Mouse (Mus musculus): ENCODE measurements around the gene Slc37a1. TPM values are rescaled to one million over a fixed set of nuclear protein-coding genes. Genes with fewer than 3 reads are reported as not detected.

Gene Slc37a1
- polyA plus RNA-seq, 1 experiment from 2014 or later: 13.2 TPM

DNA sequence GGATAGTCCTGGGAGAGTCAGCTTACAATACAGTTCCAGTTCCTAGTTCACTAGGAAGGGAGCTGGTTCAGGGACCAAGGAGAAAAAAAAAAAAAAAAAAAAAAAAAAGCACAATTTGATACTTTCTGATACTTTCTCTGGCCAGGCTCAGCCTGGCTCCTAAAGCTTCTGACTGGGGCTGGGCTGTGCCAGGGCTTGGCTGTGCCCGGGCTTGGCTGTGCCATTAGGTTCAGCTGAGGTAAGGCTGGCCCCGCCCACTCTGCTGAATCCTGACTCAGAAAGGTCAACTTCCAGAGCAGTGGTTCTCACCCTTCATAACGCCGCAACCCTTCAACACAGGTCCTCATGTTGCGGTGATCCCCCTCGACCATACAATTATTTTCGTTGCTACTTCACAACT is 26.2 kb upstream of the Slc37a1 start:
- WGBS: 87% methylated on average over 7 of the region's 7 CpGs
- ATAC-seq (ENCODE audit: low FRiP score): no peak
- Histone ChIP-seq H3K27ac (no peak overlapping the region), H3K27me3 (no peaks in the 10 kb centered on the region), H3K4me1 (replicated peaks) (no peaks in the 10 kb centered on the region), H3K9me3 (no peaks in the 10 kb centered on the region), H3K4me3 (no peak overlapping the region), H3K9ac (no peak overlapping the region), H3K36me3 (no peaks in the 10 kb centered on the region), H3K4me2 (no peak overlapping the region)

DNA sequence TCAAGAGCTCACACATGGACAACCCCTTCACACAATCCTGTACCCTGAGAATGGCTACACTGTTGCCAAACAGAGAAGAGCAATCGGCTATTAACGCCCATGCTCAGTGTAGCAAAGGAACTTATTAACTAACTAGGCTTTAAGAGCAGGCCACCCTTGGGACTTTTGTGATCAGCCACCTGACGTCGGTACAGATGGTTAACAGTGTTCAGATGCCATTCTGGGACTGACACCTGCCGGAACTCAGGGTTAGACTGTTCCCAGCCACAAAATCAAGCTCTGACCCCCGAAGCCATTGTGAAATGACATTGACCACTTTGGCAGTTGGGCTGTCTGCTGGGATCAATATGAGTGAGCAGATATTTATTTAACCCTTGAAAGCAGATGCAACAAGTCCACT is 25.2 kb upstream of the Slc37a1 start:
- Histone ChIP-seq H3K4me1 (replicated peaks) (no peaks in the 10 kb centered on the region), H3K36me3 (no peaks in the 10 kb centered on the region), H3K9me3 (no peaks in the 10 kb centered on the region), H3K4me2 (no peak overlapping the region), H3K9ac (no peak overlapping the region), H3K27me3 (0 out of 2 replicates have a peak, but pooled peaks cover 4% of the 10 kb centered on the region), H3K4me3 (no peak overlapping the region), H3K27ac (no peak overlapping the region)
- WGBS: 80% methylated on average over 6 of the region's 6 CpGs
- no peak for ATAC-seq (ENCODE audit: low FRiP score)

DNA sequence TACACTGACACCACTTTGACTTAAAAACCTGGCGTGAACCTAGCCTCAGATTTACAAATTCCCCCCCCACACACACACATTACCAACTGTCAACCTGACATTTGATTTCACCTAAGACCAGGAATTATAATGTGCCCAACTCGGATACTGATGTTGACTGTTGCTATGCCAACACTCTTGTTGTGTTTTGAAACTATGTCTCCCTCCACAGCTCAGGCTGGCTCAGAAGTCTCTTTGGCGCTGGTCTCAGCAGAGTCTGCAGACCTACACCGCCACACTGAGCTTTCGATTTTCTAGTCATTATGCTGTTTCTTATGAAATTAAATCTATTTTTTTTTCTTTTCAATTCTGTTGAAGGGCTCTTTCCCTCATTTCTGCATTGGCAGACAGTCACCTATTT is 23.9 kb upstream of the Slc37a1 start:
- Histone ChIP-seq H3K4me3 (no peak overlapping the region), H3K9me3 (no peaks in the 10 kb centered on the region), H3K4me1 (replicated peaks) (no peaks in the 10 kb centered on the region), H3K4me2 (no peak overlapping the region), H3K27me3 (0 out of 2 replicates have a peak, but pooled peaks cover 4% of the 10 kb centered on the region), H3K36me3 (no peaks in the 10 kb centered on the region), H3K27ac (no peak overlapping the region), H3K9ac (no peak overlapping the region)
- no peak for ATAC-seq (ENCODE audit: low FRiP score)
- WGBS: 67% methylated on average over 5 of the region's 5 CpGs

DNA sequence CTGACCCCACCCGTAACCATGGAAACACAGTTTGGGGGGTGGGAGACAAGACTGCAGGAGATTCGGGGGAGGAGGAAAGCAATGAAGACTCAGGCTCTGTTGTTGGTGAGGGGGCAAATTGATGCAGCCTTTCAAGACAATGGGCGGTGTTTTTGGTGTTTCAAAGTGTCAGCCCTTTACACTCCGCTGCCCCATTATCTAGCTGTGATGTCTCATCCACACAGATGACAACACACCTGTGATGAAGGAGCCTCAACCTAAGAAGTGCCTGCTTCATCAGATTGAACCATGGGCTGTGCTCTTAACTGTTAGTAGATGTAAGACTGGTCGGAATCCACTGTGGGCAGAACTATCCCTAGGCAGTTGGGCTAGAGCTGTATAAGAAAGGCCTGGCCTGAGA is 22.8 kb upstream of the Slc37a1 start:
- no peaks in the 10 kb centered on the region for H3K36me3 ChIP-seq
- H3K27ac ChIP-seq: no peak overlapping the region
- H3K4me3 ChIP-seq: no peak overlapping the region
- ATAC-seq (ENCODE audit: low FRiP score): no peak
- H3K4me2 ChIP-seq: no peak overlapping the region
- H3K27me3 ChIP-seq: 0 out of 2 replicates have a peak, but pooled peaks cover 4% of the 10 kb centered on the region
- 84% methylated on average over 5 of the region's 5 CpGs for WGBS
- H3K9me3 ChIP-seq: no peaks in the 10 kb centered on the region
- no peak overlapping the region for H3K9ac ChIP-seq
- H3K4me1 ChIP-seq (replicated peaks): no peaks in the 10 kb centered on the region

DNA sequence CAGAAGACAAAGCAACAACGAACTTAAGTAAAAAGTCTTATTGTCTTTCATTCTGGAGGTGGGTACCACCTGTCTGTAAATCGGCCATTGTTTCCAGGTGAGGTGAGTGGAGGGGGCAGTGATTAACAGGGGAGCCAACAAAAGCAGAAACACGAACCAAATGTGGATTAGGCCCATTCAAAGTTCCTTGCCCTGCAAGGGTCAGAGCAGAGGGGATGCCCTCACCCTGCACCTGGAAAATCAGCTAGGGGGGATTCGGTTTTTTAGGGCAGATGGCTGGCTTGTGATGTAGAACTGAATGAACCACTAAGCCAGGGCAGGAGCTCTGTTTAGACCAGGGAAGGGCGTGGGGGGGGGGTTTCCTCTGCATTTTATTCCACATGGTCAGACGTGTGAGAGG is 22.2 kb upstream of the Slc37a1 start:
- no peak overlapping the region for H3K27ac ChIP-seq
- WGBS: 58% methylated on average over 6 of the region's 6 CpGs
- no peak overlapping the region for H3K4me3 ChIP-seq
- H3K4me1 ChIP-seq (replicated peaks): no peaks in the 10 kb centered on the region
- no peaks in the 10 kb centered on the region for H3K36me3 ChIP-seq
- H3K9ac ChIP-seq: no peak overlapping the region
- no peaks in the 10 kb centered on the region for H3K9me3 ChIP-seq
- H3K27me3 ChIP-seq: 0 out of 2 replicates have a peak, but pooled peaks cover 4% of the 10 kb centered on the region
- no peak overlapping the region for H3K4me2 ChIP-seq
- no peak for ATAC-seq (ENCODE audit: low FRiP score)

DNA sequence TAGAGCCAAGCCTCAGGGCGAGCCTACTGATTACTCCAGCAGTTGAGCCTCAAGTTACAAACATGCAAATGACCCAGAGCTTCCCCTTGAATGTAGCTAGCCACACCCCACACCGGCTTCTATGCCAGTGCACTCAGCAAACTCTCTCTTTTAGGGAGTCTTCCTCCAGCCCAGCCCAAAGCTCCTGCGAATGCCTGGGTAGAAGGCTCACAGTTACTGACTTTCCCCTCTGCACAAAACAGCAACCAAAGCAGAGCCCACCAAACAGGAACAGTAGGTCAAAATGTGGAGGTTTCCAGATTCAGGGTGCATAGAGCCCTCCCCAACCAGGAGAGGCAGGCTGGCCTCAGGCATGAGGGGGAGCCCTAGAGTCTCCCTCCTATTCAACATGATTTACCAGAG is 21.4 kb upstream of the Slc37a1 start:
- H3K9ac ChIP-seq: no peak overlapping the region
- H3K4me2 ChIP-seq: no peak overlapping the region
- no peak overlapping the region for H3K27ac ChIP-seq
- 21% methylated on average over 3 of the region's 3 CpGs for WGBS
- 0 out of 2 replicates have a peak, but pooled peaks cover 4% of the 10 kb centered on the region for H3K27me3 ChIP-seq
- ATAC-seq (ENCODE audit: low FRiP score): no peak
- no peaks in the 10 kb centered on the region for H3K4me1 ChIP-seq (replicated peaks)
- H3K36me3 ChIP-seq: no peaks in the 10 kb centered on the region
- H3K4me3 ChIP-seq: no peak overlapping the region
- no peaks in the 10 kb centered on the region for H3K9me3 ChIP-seq

DNA sequence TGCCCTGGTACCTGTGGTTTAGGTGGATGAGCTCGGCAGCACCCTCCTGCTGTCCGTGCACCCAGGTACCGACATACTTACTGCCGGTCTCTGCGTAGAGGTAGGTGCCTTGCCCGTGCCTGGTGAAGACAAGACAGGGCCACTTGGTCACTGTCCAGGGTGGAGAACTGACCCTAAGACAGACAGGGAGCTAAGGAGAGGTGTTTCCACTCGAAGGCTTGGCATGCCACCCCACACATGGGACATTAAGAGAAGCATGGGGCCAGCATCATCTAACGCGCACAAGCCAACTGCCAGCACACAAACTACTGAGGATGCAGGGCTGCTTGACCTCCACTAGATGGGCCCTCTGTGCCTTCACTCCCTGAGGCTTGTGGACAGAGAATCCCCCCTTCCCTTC is 20.8 kb upstream of the Slc37a1 start:
- H3K9ac ChIP-seq: no peak overlapping the region
- no peaks in the 10 kb centered on the region for H3K36me3 ChIP-seq
- no peak overlapping the region for H3K4me2 ChIP-seq
- H3K4me3 ChIP-seq: no peak overlapping the region
- H3K4me1 ChIP-seq (replicated peaks): no peaks in the 10 kb centered on the region
- H3K27ac ChIP-seq: no peak overlapping the region
- 91% methylated on average over 9 of the region's 9 CpGs for WGBS
- no peaks in the 10 kb centered on the region for H3K9me3 ChIP-seq
- 0 out of 2 replicates have a peak, but pooled peaks cover 4% of the 10 kb centered on the region for H3K27me3 ChIP-seq
- no peak for ATAC-seq (ENCODE audit: low FRiP score)

DNA sequence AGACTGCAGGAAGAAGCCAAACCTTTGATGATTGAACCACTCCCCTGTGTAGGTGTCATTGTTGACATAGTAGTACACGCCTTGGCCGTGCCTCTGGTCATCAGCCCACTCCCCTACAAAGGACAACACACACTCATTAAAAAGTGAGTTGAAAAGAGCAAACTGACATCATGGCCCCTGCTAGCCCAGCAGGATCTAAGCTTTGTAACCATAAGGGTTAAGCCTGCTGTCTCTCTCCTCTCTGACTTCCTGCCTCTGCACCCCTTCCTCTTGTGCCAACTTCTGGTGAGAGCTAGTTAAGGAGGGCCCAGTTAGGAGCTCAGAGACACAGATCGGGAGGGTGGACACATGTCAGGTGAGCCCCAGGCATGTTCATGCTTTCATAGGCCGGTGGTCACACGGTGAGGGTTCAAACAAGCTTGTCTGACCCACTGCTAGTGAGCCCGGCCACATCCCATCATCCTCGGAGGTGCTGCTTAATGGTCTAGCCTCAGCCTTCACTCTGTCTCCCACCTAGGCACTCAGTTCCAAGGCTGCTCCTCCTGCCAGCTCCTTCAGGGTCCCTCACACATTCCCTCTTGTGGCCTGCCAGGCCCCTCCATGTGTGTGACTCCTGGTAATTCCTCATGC is 20.2 kb upstream of the Slc37a1 start:
- Histone ChIP-seq H3K4me2 (no peak overlapping the region), H3K27me3 (0 out of 2 replicates have a peak, but pooled peaks cover 4% of the 10 kb centered on the region), H3K36me3 (no peaks in the 10 kb centered on the region), H3K27ac (no peak overlapping the region), H3K4me3 (no peak overlapping the region), H3K9me3 (no peaks in the 10 kb centered on the region), H3K9ac (no peak overlapping the region), H3K4me1 (replicated peaks) (no peaks in the 10 kb centered on the region)
- no peak for ATAC-seq (ENCODE audit: low FRiP score)
- WGBS: 88% methylated on average over 7 of the region's 7 CpGs

DNA sequence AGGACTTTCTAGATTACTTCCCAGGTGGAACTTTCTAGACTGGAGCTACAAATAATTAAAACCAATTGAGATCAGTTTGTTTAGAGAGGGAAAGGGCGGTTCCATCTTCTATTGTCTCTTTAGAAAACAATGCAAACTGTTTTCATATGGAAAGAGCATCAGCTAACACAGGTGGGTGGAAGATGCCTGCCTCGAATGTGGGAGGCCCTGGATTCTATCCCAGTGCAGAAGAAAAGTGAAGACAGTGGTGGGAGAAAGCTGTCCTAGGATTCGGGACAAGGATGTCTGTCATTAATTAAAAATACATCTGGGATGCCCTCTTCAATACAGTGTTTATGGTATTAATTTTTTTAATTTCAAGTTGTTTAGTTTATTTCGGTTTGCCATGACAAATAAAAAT is 19.5 kb upstream of the Slc37a1 start:
- no peak overlapping the region for H3K4me3 ChIP-seq
- no peak overlapping the region for H3K4me2 ChIP-seq
- no peaks in the 10 kb centered on the region for H3K9me3 ChIP-seq
- no peak for ATAC-seq (ENCODE audit: low FRiP score)
- 76% methylated on average over 4 of the region's 4 CpGs for whole genome bisulfite sequencing
- no peaks in the 10 kb centered on the region for H3K4me1 ChIP-seq (replicated peaks)
- H3K36me3 ChIP-seq: no peaks in the 10 kb centered on the region
- no peak overlapping the region for H3K9ac ChIP-seq
- H3K27me3 ChIP-seq: 0 out of 2 replicates have a peak, but pooled peaks cover 4% of the 10 kb centered on the region
- no peak overlapping the region for H3K27ac ChIP-seq

DNA sequence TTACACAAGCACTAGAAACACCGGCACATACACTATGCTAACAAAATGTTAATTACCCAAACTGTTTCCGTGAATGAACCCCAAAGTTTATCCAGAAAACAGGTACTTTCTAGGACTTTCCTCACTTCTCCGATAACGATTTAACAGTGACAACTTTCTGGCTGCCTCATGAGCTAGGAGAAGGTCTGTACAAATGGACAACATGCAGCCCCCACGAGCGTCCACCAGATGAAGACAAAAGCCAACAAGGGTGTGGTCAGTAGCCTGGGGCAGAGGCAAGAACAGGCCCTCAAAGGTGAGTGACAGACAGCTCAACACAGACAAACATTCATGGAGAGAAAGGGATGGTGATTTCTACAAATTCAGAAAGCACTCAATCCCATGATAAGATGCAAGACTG is 19.0 kb upstream of the Slc37a1 start:
- no peak for ATAC-seq (ENCODE audit: low FRiP score)
- H3K27ac ChIP-seq: no peak overlapping the region
- 0 out of 2 replicates have a peak, but pooled peaks cover 4% of the 10 kb centered on the region for H3K27me3 ChIP-seq
- no peaks in the 10 kb centered on the region for H3K36me3 ChIP-seq
- H3K4me2 ChIP-seq: no peak overlapping the region
- 90% methylated on average over 6 of the region's 6 CpGs for WGBS
- H3K9me3 ChIP-seq: no peaks in the 10 kb centered on the region
- no peak overlapping the region for H3K9ac ChIP-seq
- no peak overlapping the region for H3K4me3 ChIP-seq
- H3K4me1 ChIP-seq (replicated peaks): no peaks in the 10 kb centered on the region

DNA sequence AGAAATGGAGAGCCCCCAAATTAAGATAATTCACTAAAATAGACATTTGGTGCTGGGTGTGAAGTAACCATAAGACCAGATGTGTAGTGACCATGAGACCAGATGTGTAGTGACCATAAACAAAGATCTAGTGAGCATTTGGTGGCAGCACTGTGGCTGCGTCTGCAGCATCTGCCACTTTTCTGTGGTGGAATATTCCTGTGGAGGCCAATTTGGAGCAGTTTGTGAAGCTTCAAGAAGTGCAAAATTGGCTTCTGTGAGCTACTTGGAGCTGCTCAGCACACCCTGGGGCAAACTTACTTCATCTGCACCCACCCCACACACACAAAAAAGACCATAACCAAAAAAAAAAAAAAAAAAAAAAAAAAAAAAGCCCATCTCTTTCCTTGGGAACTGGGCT is 18.6 kb upstream of the Slc37a1 start:
- no peak for ATAC-seq (ENCODE audit: low FRiP score)
- Histone ChIP-seq H3K9me3 (no peaks in the 10 kb centered on the region), H3K4me2 (no peak overlapping the region), H3K4me3 (no peak overlapping the region), H3K27me3 (0 out of 2 replicates have a peak, but pooled peaks cover 4% of the 10 kb centered on the region), H3K4me1 (replicated peaks) (no peaks in the 10 kb centered on the region), H3K27ac (no peak overlapping the region), H3K36me3 (no peaks in the 10 kb centered on the region), H3K9ac (no peak overlapping the region)
- 86% methylated on average over 1 of the region's 1 CpGs for WGBS

DNA sequence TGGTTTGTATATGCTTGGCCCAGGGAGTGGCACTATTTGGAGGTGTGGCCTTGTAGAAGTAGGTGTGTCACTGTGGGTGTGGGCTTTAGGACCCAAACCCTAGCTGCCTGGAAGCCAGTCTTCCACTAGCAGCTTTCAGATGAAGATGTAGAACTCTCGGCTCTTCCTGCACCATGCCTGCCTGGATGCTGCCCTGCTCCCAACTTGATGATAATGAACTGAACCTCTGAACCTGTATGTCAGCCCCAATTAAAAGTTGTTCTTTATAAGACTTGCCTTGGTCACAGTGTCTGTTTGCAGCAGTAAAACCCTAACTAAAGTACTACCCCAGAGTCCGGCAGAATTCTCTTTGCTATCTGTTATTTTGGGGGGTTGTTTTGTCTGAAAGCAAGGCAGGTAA is 16.8 kb upstream of the Slc37a1 start:
- no peaks in the 10 kb centered on the region for H3K4me1 ChIP-seq (replicated peaks)
- no peak overlapping the region for H3K4me2 ChIP-seq
- no peak for ATAC-seq (ENCODE audit: low FRiP score)
- H3K9me3 ChIP-seq: no peaks in the 10 kb centered on the region
- H3K4me3 ChIP-seq: no peak overlapping the region
- 89% methylated on average over 2 of the region's 2 CpGs for WGBS
- H3K36me3 ChIP-seq: no peaks in the 10 kb centered on the region
- H3K27me3 ChIP-seq: 0 out of 2 replicates have a peak, but pooled peaks cover 4% of the 10 kb centered on the region
- no peak overlapping the region for H3K9ac ChIP-seq
- H3K27ac ChIP-seq: no peak overlapping the region

DNA sequence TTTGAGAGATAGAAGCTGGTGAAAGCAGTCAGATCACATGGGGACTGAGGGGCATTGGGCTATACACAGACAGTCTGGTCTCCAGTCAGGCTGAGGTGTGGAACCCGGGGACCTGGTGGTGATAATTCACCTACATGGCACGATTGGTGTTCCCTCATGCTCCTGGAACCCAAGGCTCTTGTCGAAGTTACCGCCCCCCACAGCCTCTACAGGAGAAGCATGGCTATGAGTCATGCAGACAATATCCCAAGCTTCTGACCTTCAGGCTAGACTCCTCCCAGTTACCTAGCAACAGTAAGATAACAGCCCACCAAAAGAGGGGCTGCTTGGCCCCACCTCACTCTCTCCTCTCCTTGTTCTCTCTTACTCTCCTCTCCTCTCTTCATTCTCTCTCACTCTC is 16.3 kb upstream of the Slc37a1 start:
- Histone ChIP-seq H3K9ac (no peak overlapping the region), H3K27me3 (0 out of 2 replicates have a peak, but pooled peaks cover 4% of the 10 kb centered on the region), H3K4me3 (no peak overlapping the region), H3K4me2 (no peak overlapping the region), H3K27ac (no peak overlapping the region), H3K9me3 (no peaks in the 10 kb centered on the region), H3K36me3 (no peaks in the 10 kb centered on the region), H3K4me1 (replicated peaks) (no peaks in the 10 kb centered on the region)
- no peak for ATAC-seq (ENCODE audit: low FRiP score)
- 91% methylated on average over 4 of the region's 4 CpGs for WGBS
